Mouse (Mus musculus) erythroblast, adult 5-6 weeks (primary cell): ENCODE measurements around the gene S100a5. TPM values are rescaled to one million over a fixed set of nuclear protein-coding genes. Genes with fewer than 3 reads are reported as not detected.

ENCODE experiments used
- ATAC-seq: replicated peaks from 2 replicates; pipeline ENCODE4 v1.8.0; 2016; ENCODE audit warnings: moderate number of reproducible peaks, mild to moderate bottlenecking, moderate TSS enrichment, inconsistent platforms; ENCODE audit not compliant: poor library complexity, low FRiP score, severe bottlenecking
- total RNA-seq, 2 experiments: library from RNA; stranded (forward) in 1 of 2; stranded (reverse) in 1 of 2; fragments of 150-400 nt in 1 of 2; fragments of 200-764, 138-1000 nt in 1 of 2; gene quantifications; 2 replicates each; pipeline versions ENCODE4 v1.2.3 to v1.2.4; 2015 to 2017; ENCODE audit warnings: low replicate concordance in 2 of 2

Gene S100a5
- total RNA-seq, 2 experiments from 2014 or later, result not detected

- no peak for ATAC-seq
These were observed 9.3 kb downstream of the S100a5 start for GRCm38 (mm10) chr3:90617586-90617985.

GRCm38 (mm10) chr3:90621552-90621951, 13.2 kb downstream of the S100a5 start:
- ATAC-seq, result no peak

- no peak for ATAC-seq
These were observed 15.2 kb downstream of the S100a5 start for GRCm38 (mm10) chr3:90623435-90624071.

GRCm38 (mm10) chr3:90625496-90625895, 17.2 kb downstream of the S100a5 start:
- ATAC-seq, result no peak

- no peak for ATAC-seq
These were observed 18.1 kb downstream of the S100a5 start for GRCm38 (mm10) chr3:90626266-90627021.

GRCm38 (mm10) chr3:90627366-90627765, 19.0 kb downstream of the S100a5 start:
- ATAC-seq, result no peak

- ATAC-seq, result no peak
These were observed 19.5 kb downstream of the S100a5 start for GRCm38 (mm10) chr3:90627807-90628206.

GRCm38 (mm10) chr3:90629298-90629697, 21.0 kb downstream of the S100a5 start:
- ATAC-seq, result no peak

- ATAC-seq, result no peak
These were observed 23.7 kb downstream of the S100a5 start for GRCm38 (mm10) chr3:90631984-90632383.

GRCm38 (mm10) chr3:90638511-90639275, 30.4 kb downstream of the S100a5 start:
- ATAC-seq, result no peak

GRCm38 (mm10) chr3:90639511-90640154, 31.3 kb downstream of the S100a5 start:
- ATAC-seq, result peak; percentile 80

GRCm38 (mm10) chr3:90640981-90641380, 32.7 kb downstream of the S100a5 start:
- no peak for ATAC-seq

GRCm38 (mm10) chr3:90644220-90644619, 35.9 kb downstream of the S100a5 start:
- ATAC-seq, result no peak

- no peak for ATAC-seq
These were observed 39.0 kb downstream of the S100a5 start for GRCm38 (mm10) chr3:90647291-90647690.

- ATAC-seq, result no peak
These were observed 40.7 kb downstream of the S100a5 start for GRCm38 (mm10) chr3:90648981-90649380.

GRCm38 (mm10) chr3:90649832-90650231, 41.5 kb downstream of the S100a5 start:
- ATAC-seq, result no peak

- ATAC-seq, result no peak
These were observed 44.7 kb downstream of the S100a5 start for GRCm38 (mm10) chr3:90652878-90653508.

- no peak for ATAC-seq
These were observed 45.4 kb downstream of the S100a5 start, which contains the start of gene S100a7a for GRCm38 (mm10) chr3:90653717-90654116. Gene S100a7a (plus strand): TSS chr3:90654017.

- no peak for ATAC-seq
These were observed 49.1 kb downstream of the S100a5 start for GRCm38 (mm10) chr3:90657405-90657804.
